Mouse (Mus musculus): Measurements from ENCODE around the gene Dvl2.
A peak's percentile ranks its signal among the peaks of the same experiment; 100 is the strongest.
"Not testable (repeated sequence)": the region's sequence is repeated elsewhere in the genome, so short reads cannot be mapped to it uniquely, and the experiment has no call there.

The Dvl2 gene

GRCm38 (mm10) chr11:70010033-70010432 is 9.6 kb downstream of the Dvl2 start:
- no peak for DNase-seq (ENCODE audit: low spot score)

- DNase-seq (ENCODE audit: low spot score), result no peak
Measured at GRCm38 (mm10) chr11:70010548-70010947, 10.2 kb downstream of the Dvl2 start.

GRCm38 (mm10) chr11:70010961-70011360 is 10.6 kb downstream of the Dvl2 start:
- DNase-seq (ENCODE audit: low spot score), result no peak

- no peak for DNase-seq (ENCODE audit: low spot score)
Measured at GRCm38 (mm10) chr11:70012931-70013330, 12.5 kb downstream of the Dvl2 start.

GRCm38 (mm10) chr11:70013408-70013807 is 13.0 kb downstream of the Dvl2 start:
- no peak for DNase-seq (ENCODE audit: low spot score)

- no peak for DNase-seq (ENCODE audit: low spot score)
Measured at GRCm38 (mm10) chr11:70014051-70014450, 13.7 kb downstream of the Dvl2 start.

- peak; percentile 92 for DNase-seq (ENCODE audit: low spot score)
Measured at GRCm38 (mm10) chr11:70014880-70015558, 14.6 kb downstream of the Dvl2 start, which contains the start of gene Acadvl. TSS of gene Acadvl (minus strand) at chr11:70015411.

GRCm38 (mm10) chr11:70015677-70016076 is 15.3 kb downstream of the Dvl2 start:
- DNase-seq (ENCODE audit: low spot score), result no peak

- not testable (repeated sequence) for DNase-seq (ENCODE audit: low spot score)
Measured at GRCm38 (mm10) chr11:70016177-70016576, 15.8 kb downstream of the Dvl2 start.

- DNase-seq (ENCODE audit: low spot score), result no peak
Measured at GRCm38 (mm10) chr11:70016669-70017068, 16.3 kb downstream of the Dvl2 start, which contains the start of gene Dlg4. TSS of gene Dlg4 (plus strand) at chr11:70016942.

- DNase-seq (ENCODE audit: low spot score), result no peak
Measured at GRCm38 (mm10) chr11:70017199-70017767, 16.9 kb downstream of the Dvl2 start.

- DNase-seq (ENCODE audit: low spot score), result no peak
Measured at GRCm38 (mm10) chr11:70018131-70018990, 18.0 kb downstream of the Dvl2 start.

GRCm38 (mm10) chr11:70019495-70020021 is 19.2 kb downstream of the Dvl2 start:
- no peak for DNase-seq (ENCODE audit: low spot score)

- DNase-seq (ENCODE audit: low spot score), result no peak
Measured at GRCm38 (mm10) chr11:70020022-70020631, 19.7 kb downstream of the Dvl2 start.

GRCm38 (mm10) chr11:70020731-70021263 is 20.4 kb downstream of the Dvl2 start:
- peak; percentile 87 for DNase-seq (ENCODE audit: low spot score)

- peak; percentile 96 for DNase-seq (ENCODE audit: low spot score)
Measured at GRCm38 (mm10) chr11:70021264-70022132, 21.1 kb downstream of the Dvl2 start.

- DNase-seq (ENCODE audit: low spot score), result no peak
Measured at GRCm38 (mm10) chr11:70023481-70024150, 23.2 kb downstream of the Dvl2 start.

- no peak for DNase-seq (ENCODE audit: low spot score)
Measured at GRCm38 (mm10) chr11:70024151-70024514, 23.7 kb downstream of the Dvl2 start.

GRCm38 (mm10) chr11:70026689-70027088 is 26.3 kb downstream of the Dvl2 start:
- DNase-seq (ENCODE audit: low spot score), result no peak

GRCm38 (mm10) chr11:70027397-70027796 is 27.0 kb downstream of the Dvl2 start:
- DNase-seq (ENCODE audit: low spot score), result no peak

All from lung, postnatal 25 days (tissue).